Mouse (Mus musculus): ENCODE measurements at regions not wholly inside any gene's neighbourhood (a gene's known extent, or its start where the extent isn't known, plus 50 kb on each side); places are given as distances from the start of the nearest gene placed in this dataset.

GRCm38 (mm10) chr3:115462623-115463022 is 252.2 kb downstream of the S1pr1 start:
- no peak for DNase-seq (ENCODE audit: low read depth, low spot score)
